Mouse (Mus musculus) kidney, embryonic 15.5 days (tissue): ENCODE data around the gene Clasp1. TPM values are rescaled to one million over a fixed set of nuclear protein-coding genes. Genes with fewer than 3 reads are reported as not detected.
A peak's percentile ranks its signal among the peaks of the same experiment; 100 is the strongest.

Experiments used
- ATAC-seq: fragments of 200-750 bp; cut with Nextera tagmentation; replicated peaks from 2 replicates; pipeline ENCODE4 v1.8.0; 2017; ENCODE audit warnings: moderate TSS enrichment; ENCODE audit not compliant: low FRiP score
- H3K27ac ChIP-seq: fragments of 300-500 bp; sonication (generic); 2 replicates; pipeline ENCODE4 v1.5.1; 2015; ENCODE audit warnings: mild to moderate bottlenecking, inconsistent platforms
- H3K27me3 ChIP-seq: fragments of 300-500 bp; sonication (generic); 2 replicates; pipeline ENCODE4 v1.6.1; 2015; ENCODE audit warnings: inconsistent platforms
- H3K36me3 ChIP-seq: fragments of 300-500 bp; sonication (generic); 2 replicates; pipeline ENCODE4 v1.6.1; 2015; ENCODE audit warnings: inconsistent platforms
- H3K4me1 ChIP-seq: fragments of 300-500 bp; sonication (generic); 2 replicates; pipeline ENCODE4 v1.6.1; 2015; ENCODE audit warnings: inconsistent platforms
- H3K4me2 ChIP-seq: fragments of 300-500 bp; sonication (generic); 2 replicates; pipeline ENCODE4 v1.6.1; 2015; ENCODE audit warnings: moderate library complexity, mild to moderate bottlenecking, inconsistent platforms
- H3K4me3 ChIP-seq: fragments of 300-500 bp; sonication (generic); replicated peaks from 2 replicates; pipeline ENCODE4 v1.5.1; 2015; ENCODE audit warnings: mild to moderate bottlenecking, inconsistent platforms
- H3K9ac ChIP-seq: fragments of 300-500 bp; sonication (generic); 2 replicates; pipeline ENCODE4 v1.6.1; 2015; ENCODE audit warnings: mild to moderate bottlenecking, inconsistent platforms
- H3K9me3 ChIP-seq: fragments of 300-500 bp; sonication (generic); replicated peaks from 2 replicates; pipeline ENCODE4 v1.6.1; 2016; ENCODE audit warnings: inconsistent platforms
- WGBS: fragments of 180-500 bp; shearing (Covaris S2); methylation state at CpG from one replicate; pipeline ENCODE4 v1.1.7; 2015; ENCODE audit warnings: mixed read lengths; 5-methylcytosine and 5-hydroxymethylcytosine counted together
- polyA plus RNA-seq: library from polyadenylated mRNA; unstranded; fragments of >200 nt; fragmentation: Nextera tagmentation; extraction: Ambion mirVana; gene quantifications from 2 replicates; pipeline ENCODE4 v1.2.1, GENCODE M21; 2015

Clasp1 gene
- polyA plus RNA-seq, 1 experiment from 2014 or later = 50.1 TPM

DNA sequence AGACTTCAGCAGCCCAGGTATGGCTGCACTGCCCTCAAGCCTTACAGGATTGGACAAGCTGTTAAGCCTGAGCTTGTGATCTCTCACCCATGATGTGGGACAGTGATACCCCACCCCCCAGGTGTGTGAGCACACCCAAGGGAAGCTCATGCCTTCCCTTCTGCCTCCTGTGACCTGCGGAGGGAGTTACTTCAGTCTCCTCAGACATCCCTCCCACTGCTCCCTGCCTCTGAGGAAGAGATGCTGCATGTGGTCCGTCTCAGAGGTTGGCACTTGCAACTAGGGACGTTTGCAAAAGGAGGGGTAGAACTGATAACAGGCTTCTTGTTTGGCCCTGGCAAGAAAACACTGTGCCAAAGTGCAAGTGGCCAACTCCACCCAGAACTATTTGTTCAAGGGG is 234.0 kb downstream of the Clasp1 start:
- ATAC-seq = no peak
- Histone ChIP-seq H3K4me1 (peaks cover 9% of the 10 kb centered on the region), H3K36me3 (no peaks in the 10 kb centered on the region), H3K9ac (no peak overlapping the region), H3K4me3 (no peak overlapping the region), H3K27ac (no peak overlapping the region), H3K27me3 (peaks cover 9% of the 10 kb centered on the region), H3K9me3 (no peaks in the 10 kb centered on the region), H3K4me2 (no peak overlapping the region)
- WGBS = 58% methylated on average over 3 of the region's 3 CpGs

DNA sequence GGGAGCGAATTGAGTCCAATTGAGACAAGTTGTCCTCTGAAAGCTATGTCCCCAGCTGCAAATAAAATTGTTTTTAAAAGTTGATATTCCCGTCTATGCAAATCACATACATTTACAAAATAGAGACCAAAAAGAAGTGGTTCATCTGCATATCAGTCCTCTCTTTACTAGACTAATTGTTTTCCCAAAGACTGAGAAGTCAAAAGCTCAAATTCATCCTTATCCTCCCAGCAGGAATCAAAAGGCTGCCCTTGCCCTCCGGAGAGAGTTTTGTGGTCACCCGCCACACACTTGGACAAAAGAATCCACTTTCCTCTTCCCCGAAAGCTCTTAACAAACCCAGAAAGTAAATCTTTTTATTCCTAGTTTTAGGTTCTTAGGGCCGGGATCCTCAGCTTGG is 236.6 kb downstream of the Clasp1 start:
- no peak for ATAC-seq
- no peak overlapping the region for H3K27ac ChIP-seq
- H3K4me2 ChIP-seq = no peak overlapping the region
- H3K4me1 ChIP-seq = peaks cover 14% of the 10 kb centered on the region
- H3K9ac ChIP-seq = no peak overlapping the region
- H3K36me3 ChIP-seq = no peaks in the 10 kb centered on the region
- H3K4me3 ChIP-seq = no peak overlapping the region
- 45% methylated on average over 6 of the region's 6 CpGs for WGBS
- H3K27me3 ChIP-seq = peaks cover 17% of the 10 kb centered on the region
- no peaks in the 10 kb centered on the region for H3K9me3 ChIP-seq

DNA sequence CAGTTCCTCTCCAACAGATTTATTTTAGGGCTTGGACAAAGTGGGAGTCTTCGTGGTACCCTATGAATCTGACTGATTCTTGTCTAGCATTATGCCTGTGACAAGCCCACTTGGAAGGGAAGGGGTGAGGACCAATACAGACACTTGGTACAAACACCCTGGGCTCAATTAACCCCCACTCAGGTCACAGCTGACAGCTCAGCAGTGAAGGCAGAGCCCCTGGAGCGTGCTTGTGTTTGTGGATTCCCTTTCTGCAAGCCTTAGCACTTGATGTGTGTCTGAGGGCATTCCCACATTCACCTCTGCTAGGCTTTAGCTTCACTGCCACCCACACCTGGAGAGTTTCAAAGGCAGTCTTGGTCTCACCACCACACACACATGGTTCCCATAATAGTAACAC is 237.1 kb downstream of the Clasp1 start:
- no peak for ATAC-seq
- H3K36me3 ChIP-seq = no peaks in the 10 kb centered on the region
- no peak overlapping the region for H3K27ac ChIP-seq
- no peak overlapping the region for H3K4me3 ChIP-seq
- no peaks in the 10 kb centered on the region for H3K9me3 ChIP-seq
- H3K9ac ChIP-seq = no peak overlapping the region
- WGBS = 52% methylated on average over 2 of the region's 2 CpGs
- H3K4me1 ChIP-seq = peaks cover 14% of the 10 kb centered on the region
- H3K4me2 ChIP-seq = no peak overlapping the region
- peaks cover 17% of the 10 kb centered on the region for H3K27me3 ChIP-seq

DNA sequence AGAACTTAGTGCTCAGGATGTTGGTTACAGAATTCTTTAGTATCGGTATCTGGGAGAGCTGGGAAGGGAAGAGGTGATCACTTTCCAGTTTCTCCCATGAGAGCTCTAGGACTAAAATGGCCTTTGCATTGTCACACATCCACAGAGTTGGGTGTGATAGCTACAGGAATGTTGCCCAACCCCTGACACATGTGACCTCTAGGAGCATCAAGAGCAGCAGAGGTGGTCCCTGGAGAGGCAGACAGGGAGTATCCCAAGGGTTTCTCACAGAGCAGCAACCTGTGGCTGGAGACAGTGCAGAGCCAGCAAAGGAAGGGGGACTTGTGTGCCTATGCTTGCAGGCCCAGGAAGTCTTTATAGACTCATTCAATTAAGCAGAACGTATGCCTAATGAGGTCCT is 237.6 kb downstream of the Clasp1 start:
- Histone ChIP-seq H3K4me1 (peaks cover 14% of the 10 kb centered on the region), H3K27ac (no peak overlapping the region), H3K4me2 (no peak overlapping the region), H3K9me3 (no peaks in the 10 kb centered on the region), H3K4me3 (no peak overlapping the region), H3K36me3 (no peaks in the 10 kb centered on the region), H3K9ac (no peak overlapping the region), H3K27me3 (peaks cover 17% of the 10 kb centered on the region)
- ATAC-seq = no peak
- 75% methylated on average over 2 of the region's 2 CpGs for WGBS

DNA sequence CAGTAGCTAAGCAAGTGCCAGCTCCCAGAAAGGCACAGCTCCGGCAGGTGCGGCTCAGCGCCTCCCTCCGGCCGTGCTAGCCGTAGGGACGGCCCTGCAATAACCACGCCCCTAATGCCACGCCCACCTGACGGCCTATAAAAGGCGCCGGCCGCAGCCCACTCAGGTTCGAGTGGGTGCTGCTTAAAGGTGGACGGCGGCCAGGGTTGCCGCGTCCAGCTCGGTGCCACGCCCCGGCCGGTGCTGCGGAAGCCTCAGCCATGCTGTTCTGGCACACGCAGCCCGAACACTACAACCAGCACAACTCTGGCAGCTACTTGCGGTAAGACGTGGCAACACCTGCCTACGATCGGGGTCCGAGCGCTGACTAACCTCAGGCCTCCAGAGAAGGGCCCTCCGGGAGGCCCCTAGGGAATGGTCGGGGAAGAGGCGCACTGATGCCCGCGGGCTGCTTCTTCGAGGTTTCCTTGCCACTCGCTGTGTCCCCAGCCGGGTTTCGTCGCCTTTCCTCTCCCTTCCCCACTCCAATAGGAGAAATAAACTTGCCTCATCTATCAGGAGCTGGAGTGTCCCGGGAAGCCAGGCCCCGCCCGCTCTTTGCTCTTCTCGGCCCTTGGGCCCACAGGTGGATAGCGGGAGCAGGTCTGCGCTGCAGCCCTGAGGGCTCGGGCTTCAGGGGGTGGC is 239.1 kb downstream of the Clasp1 start, which contains the start of gene Tfcp2l1:
Gene Tfcp2l1 (plus strand): TSS at position 165 of the 684 bp plus-strand sequence.
- Histone ChIP-seq H3K9ac (peak within 1 kb of the TSS; percentile 49), H3K4me3 (peak within 1 kb of the TSS; percentile 62), H3K4me2 (peak within 1 kb of the TSS; percentile 88), H3K27ac (peak within 1 kb of the TSS; percentile 9; the same call in 1 of the 2 replicates), H3K4me1 (peaks cover 14% of the 10 kb centered on the region), H3K36me3 (no peaks in the 10 kb centered on the region), H3K27me3 (peaks cover 17% of the 10 kb centered on the region), H3K9me3 (no peaks in the 10 kb centered on the region)
- peak; percentile 94 for ATAC-seq
- WGBS = under 1% methylated on average over 48 of the region's 48 CpGs

DNA sequence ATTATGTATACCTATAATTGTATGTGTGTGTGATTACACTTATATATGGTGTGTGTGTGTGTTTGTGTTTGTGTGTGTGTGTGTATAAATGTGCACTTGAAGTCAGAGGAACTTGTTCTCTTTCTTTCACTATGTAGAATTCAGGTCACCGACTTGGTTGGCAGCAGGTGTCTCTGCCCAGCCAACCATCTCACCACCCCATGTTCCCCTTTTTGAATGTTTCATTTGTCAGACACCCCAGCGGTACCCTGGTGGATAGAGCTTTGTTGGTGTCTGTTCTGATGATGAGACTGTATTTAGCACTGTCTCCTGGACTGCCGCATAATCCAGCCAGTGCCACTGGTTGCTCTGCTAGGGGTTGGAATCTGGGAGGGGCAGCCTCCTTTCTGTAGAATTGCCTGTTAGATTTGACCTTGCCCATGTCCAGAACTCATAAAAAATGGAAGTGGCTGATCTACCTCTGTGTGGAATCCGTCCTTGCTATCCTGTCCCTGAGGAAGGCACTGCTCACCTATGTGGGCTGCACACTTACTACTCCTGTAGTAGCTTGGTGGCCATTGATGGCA is 244.6 kb downstream of the Clasp1 start:
- H3K4me3 ChIP-seq = no peak overlapping the region
- no peaks in the 10 kb centered on the region for H3K9me3 ChIP-seq
- no peak overlapping the region for H3K27ac ChIP-seq
- H3K4me1 ChIP-seq = no peaks in the 10 kb centered on the region
- no peak for ATAC-seq
- no peak overlapping the region for H3K4me2 ChIP-seq
- WGBS = 85% methylated on average over 4 of the region's 4 CpGs
- peaks cover 5% of the 10 kb centered on the region for H3K36me3 ChIP-seq
- H3K27me3 ChIP-seq = peaks cover 3% of the 10 kb centered on the region; the same call in 1 of the 2 replicates
- no peak overlapping the region for H3K9ac ChIP-seq

DNA sequence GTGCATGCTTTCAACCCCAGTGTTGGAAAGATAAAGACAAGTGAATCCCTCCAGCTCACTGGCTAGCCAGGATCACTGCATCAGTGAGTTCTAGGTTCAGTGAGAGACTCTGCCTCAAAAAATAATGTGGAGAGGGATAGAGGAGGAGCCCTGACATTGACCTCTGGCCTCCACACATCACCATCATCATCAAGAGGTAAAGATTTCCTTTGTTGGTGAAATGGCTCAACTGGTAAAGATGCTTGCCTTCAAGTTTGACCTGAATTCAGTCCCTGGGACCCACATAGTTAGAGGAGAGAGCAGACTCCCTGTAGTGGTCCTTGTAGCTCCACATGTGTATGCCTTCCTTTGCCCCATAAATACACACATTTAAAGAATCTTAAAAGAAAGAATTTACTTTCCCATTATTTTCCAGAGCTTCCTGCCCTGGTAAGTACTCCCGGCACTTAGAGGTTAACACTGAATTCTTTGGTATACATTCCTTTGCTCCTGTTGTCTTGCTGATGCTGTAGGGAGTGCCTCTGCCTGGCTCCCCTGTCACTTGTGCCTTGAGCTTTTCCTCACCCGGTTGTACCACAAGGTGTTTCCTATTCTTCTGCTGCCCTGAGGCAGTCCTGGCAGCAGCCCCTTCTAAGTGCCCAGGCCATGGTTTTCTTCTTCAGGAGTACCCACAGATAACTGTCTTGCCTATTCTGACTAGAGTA is 253.6 kb downstream of the Clasp1 start:
- Histone ChIP-seq H3K36me3 (0 out of 2 replicates have a peak, but pooled peaks cover 9% of the 10 kb centered on the region), H3K4me2 (no peak overlapping the region), H3K4me3 (no peak overlapping the region), H3K9ac (no peak overlapping the region), H3K27ac (no peak overlapping the region), H3K9me3 (no peaks in the 10 kb centered on the region), H3K4me1 (no peaks in the 10 kb centered on the region; the same call in 1 of the 2 replicates), H3K27me3 (no peaks in the 10 kb centered on the region)
- WGBS = 84% methylated on average over 2 of the region's 2 CpGs
- ATAC-seq = no peak

DNA sequence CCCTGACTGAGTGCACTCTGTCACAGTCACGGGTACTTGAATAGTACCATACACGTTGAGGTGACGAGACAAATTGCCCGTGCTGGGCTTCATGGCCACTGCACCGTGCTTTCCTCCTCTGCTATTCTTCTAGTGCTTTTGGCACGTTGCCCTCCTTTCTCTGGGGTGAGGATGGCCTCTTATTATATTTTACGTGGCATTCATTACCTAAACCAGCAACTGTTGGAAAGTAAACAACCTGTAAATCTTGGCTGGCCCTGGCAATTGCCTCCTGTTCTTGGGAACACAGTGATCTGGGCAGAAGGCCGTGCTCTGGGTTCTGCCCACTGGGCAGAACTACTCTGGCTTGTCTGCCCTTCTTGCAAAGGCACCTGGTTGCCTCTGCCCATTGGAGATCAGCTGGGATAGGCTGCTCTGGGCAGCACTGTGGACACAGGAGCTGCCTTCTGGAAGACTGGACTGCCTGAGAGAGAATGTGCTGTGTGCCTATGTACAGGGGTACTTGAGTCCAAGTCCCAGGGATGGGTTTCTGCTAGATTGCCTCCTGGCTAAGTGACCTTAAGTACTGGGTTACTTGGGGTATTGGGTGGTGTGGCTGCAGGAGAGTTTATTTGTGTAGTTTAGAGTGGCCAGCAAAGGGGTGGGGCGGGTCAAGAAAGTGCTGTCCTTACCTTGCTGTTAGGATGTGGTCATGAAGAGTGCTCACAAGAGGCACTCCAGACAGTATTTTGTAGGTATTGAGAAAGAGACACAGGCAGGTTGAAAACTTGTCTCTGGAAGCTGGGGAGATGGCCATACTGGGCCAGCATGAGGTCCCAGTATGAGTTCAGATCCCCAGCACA is 254.5 kb downstream of the Clasp1 start:
- Histone ChIP-seq H3K27me3 (no peaks in the 10 kb centered on the region), H3K4me2 (no peak overlapping the region), H3K36me3 (0 out of 2 replicates have a peak, but pooled peaks cover 9% of the 10 kb centered on the region), H3K4me1 (peaks cover 5% of the 10 kb centered on the region; the same call in 1 of the 2 replicates), H3K27ac (no peak overlapping the region), H3K9ac (no peak overlapping the region), H3K9me3 (no peaks in the 10 kb centered on the region), H3K4me3 (no peak overlapping the region)
- WGBS = 43% methylated on average over 9 of the region's 9 CpGs
- ATAC-seq = no peak

DNA sequence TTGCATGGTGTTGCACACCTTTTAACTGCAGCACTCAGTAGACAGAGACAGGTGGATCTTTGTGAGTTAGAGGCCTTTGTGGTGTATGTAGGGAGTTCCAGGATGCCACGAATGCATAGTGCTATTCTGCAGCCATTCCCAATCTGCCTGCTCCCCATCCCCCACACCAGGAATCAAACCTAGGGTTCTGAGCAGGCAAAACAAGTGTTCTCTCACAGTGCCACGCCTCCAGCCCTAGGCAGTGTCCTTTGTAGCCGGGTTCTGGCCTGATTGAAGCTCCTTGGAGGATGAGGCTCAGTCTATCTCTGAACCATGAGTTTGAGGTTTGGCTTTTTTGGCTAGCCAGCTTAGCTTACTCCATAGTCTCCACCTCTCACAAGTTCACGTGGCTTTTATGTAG is 256.8 kb downstream of the Clasp1 start:
- no peaks in the 10 kb centered on the region for H3K27me3 ChIP-seq
- no peak for ATAC-seq
- peaks cover 17% of the 10 kb centered on the region for H3K4me1 ChIP-seq
- H3K4me2 ChIP-seq = no peak overlapping the region
- 0 out of 2 replicates have a peak, but pooled peaks cover 5% of the 10 kb centered on the region for H3K36me3 ChIP-seq
- 58% methylated on average over 4 of the region's 4 CpGs for WGBS
- no peak overlapping the region for H3K27ac ChIP-seq
- no peak overlapping the region for H3K9ac ChIP-seq
- H3K9me3 ChIP-seq = no peaks in the 10 kb centered on the region
- H3K4me3 ChIP-seq = no peak overlapping the region

DNA sequence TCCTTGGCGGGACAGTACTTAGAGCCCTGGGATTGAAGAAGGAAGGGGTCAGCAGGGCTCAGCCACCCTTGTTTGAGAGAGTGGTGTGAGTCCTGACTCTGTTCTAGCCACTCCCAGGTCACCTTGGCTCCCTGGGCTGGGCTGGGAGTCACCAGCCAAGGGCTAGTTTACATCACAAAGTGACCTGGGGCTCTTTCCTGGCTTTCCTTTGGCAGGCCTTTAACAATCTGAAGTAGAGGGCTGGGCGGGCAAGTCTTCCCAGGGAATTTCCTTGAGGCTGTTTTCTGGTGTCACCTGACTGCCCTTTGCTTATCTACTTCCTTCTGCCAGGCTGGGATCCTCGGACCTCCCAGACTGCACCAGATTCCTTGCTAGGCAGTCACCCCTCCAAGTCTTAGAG is 259.2 kb downstream of the Clasp1 start:
- no peak for ATAC-seq

DNA sequence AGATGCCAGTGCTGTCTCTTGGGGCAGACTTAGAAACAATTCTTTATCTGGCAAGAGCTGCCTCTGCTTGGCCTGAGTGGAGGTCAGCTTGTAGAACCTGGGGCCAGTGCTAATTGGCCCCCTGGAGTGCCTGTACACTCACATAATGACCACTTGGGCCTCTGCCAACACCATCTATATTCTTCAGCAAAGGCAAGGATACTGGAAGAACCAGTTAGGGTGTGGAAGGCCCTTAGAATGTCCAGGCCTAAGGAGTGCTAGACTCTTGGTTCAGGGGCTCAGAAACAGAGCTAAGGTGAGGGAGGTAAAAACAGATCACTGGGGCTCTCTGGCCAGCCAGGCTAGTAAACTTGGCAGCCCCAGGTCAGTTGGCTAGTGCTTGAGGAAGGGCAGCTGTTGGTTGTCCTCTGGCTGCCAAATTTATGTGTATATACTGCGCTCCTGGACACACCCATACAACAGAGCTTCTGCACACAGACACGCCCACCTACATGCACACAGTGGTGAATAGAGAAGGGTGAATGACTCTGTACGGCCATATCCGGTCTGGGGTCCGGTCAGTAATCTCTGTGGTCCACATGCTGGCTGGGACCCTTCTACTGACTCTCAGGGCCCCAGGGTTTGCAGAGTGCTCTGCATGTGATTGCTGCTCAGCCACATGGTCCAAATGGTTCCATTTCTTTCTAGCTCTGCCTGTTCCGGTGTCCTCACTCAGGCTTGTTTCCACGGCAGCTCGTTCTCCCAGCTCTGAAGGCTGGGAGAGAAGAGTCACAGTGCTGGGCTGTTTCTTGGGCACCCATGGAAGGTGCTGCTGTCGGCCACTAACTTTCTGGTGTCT is 261.3 kb downstream of the Clasp1 start:
- 63% methylated on average over 9 of the region's 9 CpGs for WGBS
- Histone ChIP-seq H3K27ac (peak overlapping the region; percentile 68), H3K4me2 (no peak overlapping the region), H3K9ac (no peak overlapping the region), H3K4me3 (no peak overlapping the region), H3K36me3 (peaks cover 8% of the 10 kb centered on the region), H3K27me3 (no peaks in the 10 kb centered on the region), H3K9me3 (no peaks in the 10 kb centered on the region), H3K4me1 (peaks cover 18% of the 10 kb centered on the region)
- ATAC-seq = peak; percentile 49; the same call in 1 of the 2 replicates

More for the DNA sequence above, 259.2 kb downstream of the Clasp1 start:
- Histone ChIP-seq H3K4me3 (no peak overlapping the region), H3K36me3 (no peaks in the 10 kb centered on the region), H3K4me1 (peaks cover 18% of the 10 kb centered on the region), H3K9me3 (no peaks in the 10 kb centered on the region), H3K27ac (peak overlapping the region; percentile 9; the same call in 1 of the 2 replicates), H3K9ac (no peak overlapping the region), H3K4me2 (no peak overlapping the region), H3K27me3 (no peaks in the 10 kb centered on the region)
- WGBS = 29% methylated on average over 3 of the region's 3 CpGs
